Mouse (Mus musculus) lung, postnatal 0 days (tissue): ENCODE measurements at regions not wholly inside any gene's neighbourhood (a gene's known extent, or its start where the extent isn't known, plus 50 kb on each side); places are given as distances from the start of the nearest gene placed in this dataset.

ENCODE experiments used
- ATAC-seq: fragments of 200-750 bp; cut with Nextera tagmentation; 2 replicates; pipeline ENCODE4 v1.8.0; 2017; ENCODE audit warnings: moderate library complexity
- DNase-seq: peaks from one replicate; pipeline ENCODE4 v3.0.0-alpha.2; 2016; ENCODE audit warnings: low spot score
- H3K27ac ChIP-seq: fragments of 300-500 bp; sonication (generic); 2 replicates; pipeline ENCODE4 v1.5.1; 2014; ENCODE audit warnings: antibody characterized with exemption, mild to moderate bottlenecking, low read length, mixed read lengths
- H3K27me3 ChIP-seq: fragments of 300-500 bp; sonication (generic); replicated peaks from 2 replicates; pipeline ENCODE4 v1.6.1; 2014; ENCODE audit warnings: low read length, mixed read lengths; ENCODE audit not compliant: insufficient read depth
- H3K36me3 ChIP-seq: fragments of 300-500 bp; sonication (generic); 2 replicates; pipeline ENCODE4 v1.6.1; 2014; ENCODE audit warnings: low read length, mixed read lengths; ENCODE audit not compliant: insufficient read depth
- H3K4me1 ChIP-seq: fragments of 300-500 bp; sonication (generic); 2 replicates; pipeline ENCODE4 v1.6.1; 2014; ENCODE audit warnings: antibody characterized with exemption, low read depth, low read length, mixed read lengths; ENCODE audit not compliant: insufficient read depth
- H3K4me2 ChIP-seq: fragments of 300-500 bp; sonication (generic); replicated peaks from 2 replicates; pipeline ENCODE4 v1.6.1; 2014; ENCODE audit warnings: low read depth, mild to moderate bottlenecking, low read length, moderate library complexity, mixed read lengths
- H3K4me3 ChIP-seq: fragments of 300-500 bp; sonication (generic); 2 replicates; pipeline ENCODE4 v1.5.1; 2014; ENCODE audit warnings: low read depth, low read length
- H3K9ac ChIP-seq: fragments of 300-500 bp; sonication (generic); replicated peaks from 2 replicates; pipeline ENCODE4 v1.6.1; 2014; ENCODE audit warnings: low read depth, mild to moderate bottlenecking
- H3K9me3 ChIP-seq: fragments of 300-500 bp; sonication (generic); 2 replicates; pipeline ENCODE4 v1.6.1; 2016; ENCODE audit warnings: low read length, mixed read lengths
- CTCF ChIP-seq: IDR thresholded peaks from 2 replicates; pipeline ENCODE4 v1.5.1; 2016; ENCODE audit warnings: antibody characterized with exemption, mild to moderate bottlenecking
- EP300 ChIP-seq: IDR thresholded peaks from 2 replicates; pipeline ENCODE4 v1.6.1; 2016; ENCODE audit warnings: antibody characterized with exemption, mild to moderate bottlenecking, control low read depth
- WGBS: fragments of 180-500 bp; shearing (Covaris S2); extraction: QIAGEN DNeasy Blood & Tissue Kit; methylation state at CpG from one replicate; pipeline ENCODE4 v1.1.7; 2014; 5-methylcytosine and 5-hydroxymethylcytosine counted together

- Histone ChIP-seq H3K4me1 (no peaks in the 10 kb centered on the region), H3K27ac (no peak overlapping the region), H3K9me3 (no peaks in the 10 kb centered on the region), H3K4me2 (no peak overlapping the region), H3K36me3 (no peaks in the 10 kb centered on the region), H3K27me3 (no peaks in the 10 kb centered on the region), H3K4me3 (no peak overlapping the region), H3K9ac (no peak overlapping the region)
- ATAC-seq (no peak), DNase-seq (no peak)
- 49% methylated on average over 2 of the region's 2 CpGs for WGBS
- TF ChIP-seq EP300 (no peak), CTCF (no peak)
Measured at GRCm38 (mm10) chr11:28730140-28730539, 122.9 kb upstream of the Efemp1 start.

GRCm38 (mm10) chr11:28709511-28709910 is 125.4 kb upstream of the Ccdc85a start:
- WGBS = 73% methylated on average over 3 of the region's 3 CpGs
- H3K9ac ChIP-seq = no peak overlapping the region
- TF ChIP-seq CTCF = no peak
- TF ChIP-seq EP300 = no peak
- H3K36me3 ChIP-seq = no peaks in the 10 kb centered on the region
- no peak overlapping the region for H3K4me2 ChIP-seq
- no peaks in the 10 kb centered on the region for H3K27me3 ChIP-seq
- ATAC-seq (no peak), DNase-seq (no peak)
- H3K4me1 ChIP-seq = no peaks in the 10 kb centered on the region
- no peak overlapping the region for H3K4me3 ChIP-seq
- no peaks in the 10 kb centered on the region for H3K9me3 ChIP-seq
- H3K27ac ChIP-seq = no peak overlapping the region

DNA sequence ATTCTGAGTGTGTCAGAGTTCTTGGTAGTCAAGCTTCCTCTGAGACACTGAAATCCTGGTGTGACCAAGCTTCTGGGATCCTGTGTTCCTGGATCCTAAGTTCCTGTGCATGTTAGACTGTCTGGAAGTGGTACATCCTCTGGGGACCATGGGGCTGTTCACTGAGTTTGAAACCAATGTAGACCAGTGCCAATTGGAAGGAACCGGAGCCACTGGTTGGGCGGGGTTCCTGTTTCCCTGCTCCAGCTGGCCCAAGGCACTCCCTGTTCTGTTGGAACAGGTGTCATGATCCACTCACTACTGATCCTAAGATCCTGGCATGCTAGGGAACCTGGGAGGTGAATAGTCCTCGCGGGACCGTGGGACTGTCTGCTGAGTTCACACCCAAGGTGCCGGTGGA is 124.3 kb upstream of the Ccdc85a start:
- no peak overlapping the region for H3K9ac ChIP-seq
- H3K36me3 ChIP-seq = no peaks in the 10 kb centered on the region
- DNase-seq = no peak
- no peak overlapping the region for H3K4me3 ChIP-seq
- 86% methylated on average over 6 of the region's 6 CpGs for WGBS
- no peak overlapping the region for H3K4me2 ChIP-seq
- H3K9me3 ChIP-seq = no peaks in the 10 kb centered on the region
- no peak for ATAC-seq
- TF ChIP-seq CTCF (no peak), EP300 (no peak)
- no peaks in the 10 kb centered on the region for H3K27me3 ChIP-seq
- H3K4me1 ChIP-seq = no peaks in the 10 kb centered on the region
- H3K27ac ChIP-seq = no peak overlapping the region

- H3K4me3 ChIP-seq = no peak overlapping the region
- H3K36me3 ChIP-seq = no peaks in the 10 kb centered on the region
- H3K4me2 ChIP-seq = no peak overlapping the region
- DNase-seq (no peak), ATAC-seq (no peak)
- H3K9me3 ChIP-seq = no peaks in the 10 kb centered on the region
- H3K9ac ChIP-seq = no peak overlapping the region
- H3K27ac ChIP-seq = no peak overlapping the region
- no peaks in the 10 kb centered on the region for H3K27me3 ChIP-seq
- H3K4me1 ChIP-seq = no peaks in the 10 kb centered on the region
- WGBS = 56% methylated on average over 1 of the region's 1 CpGs
- TF ChIP-seq EP300 (no peak), CTCF (no peak)
Measured at GRCm38 (mm10) chr11:28702384-28702783, 118.3 kb upstream of the Ccdc85a start.

- no peak overlapping the region for H3K27ac ChIP-seq
Measured at GRCm38 (mm10) chr11:28701379-28701778, 117.3 kb upstream of the Ccdc85a start.

DNA sequence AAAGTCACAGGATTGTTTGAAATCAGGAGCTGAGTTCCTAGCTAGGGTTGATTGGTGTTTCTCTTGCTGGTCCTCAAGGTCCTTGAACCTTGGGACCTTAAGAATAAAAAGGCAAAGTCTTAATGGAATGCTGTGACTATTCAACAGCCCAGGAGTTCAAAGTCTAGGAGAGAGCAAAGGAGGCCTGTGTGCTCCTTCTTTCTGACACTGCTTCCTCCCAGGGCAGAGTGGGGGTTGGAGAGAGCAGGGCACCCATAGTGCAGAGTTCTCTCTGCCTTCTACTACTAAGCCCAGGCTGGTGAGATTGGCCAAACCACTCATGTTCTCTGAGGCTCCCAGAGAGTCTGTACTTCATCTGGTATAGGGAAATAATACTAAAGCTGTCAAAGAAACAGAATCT is 115.6 kb upstream of the Ccdc85a start:
- Histone ChIP-seq H3K4me3 (no peak overlapping the region), H3K9me3 (no peaks in the 10 kb centered on the region), H3K4me2 (no peak overlapping the region), H3K27me3 (no peaks in the 10 kb centered on the region), H3K27ac (no peak overlapping the region), H3K9ac (no peak overlapping the region), H3K4me1 (no peaks in the 10 kb centered on the region), H3K36me3 (no peaks in the 10 kb centered on the region)
- TF ChIP-seq CTCF = no peak
- no peak for TF ChIP-seq EP300
- ATAC-seq = no peak
- DNase-seq = no peak

More at GRCm38 (mm10) chr11:28701379-28701778, 117.3 kb upstream of the Ccdc85a start:
- 80% methylated on average over 2 of the region's 2 CpGs for WGBS
- no peak for ATAC-seq
- no peak overlapping the region for H3K9ac ChIP-seq
- H3K27me3 ChIP-seq = no peaks in the 10 kb centered on the region
- H3K4me3 ChIP-seq = no peak overlapping the region
- H3K9me3 ChIP-seq = no peaks in the 10 kb centered on the region
- no peaks in the 10 kb centered on the region for H3K4me1 ChIP-seq
- H3K4me2 ChIP-seq = no peak overlapping the region
- DNase-seq = no peak
- TF ChIP-seq CTCF = no peak
- TF ChIP-seq EP300 = no peak
- H3K36me3 ChIP-seq = no peaks in the 10 kb centered on the region
